Mouse (Mus musculus) 3T3-L1 (cell line): ENCODE data around the gene Phlpp1.

Source experiments
- DNase-seq: peaks from one replicate; pipeline ENCODE4 v3.0.0-alpha.2; 2015; ENCODE audit warnings: low read depth, low spot score

Gene Phlpp1

DNA sequence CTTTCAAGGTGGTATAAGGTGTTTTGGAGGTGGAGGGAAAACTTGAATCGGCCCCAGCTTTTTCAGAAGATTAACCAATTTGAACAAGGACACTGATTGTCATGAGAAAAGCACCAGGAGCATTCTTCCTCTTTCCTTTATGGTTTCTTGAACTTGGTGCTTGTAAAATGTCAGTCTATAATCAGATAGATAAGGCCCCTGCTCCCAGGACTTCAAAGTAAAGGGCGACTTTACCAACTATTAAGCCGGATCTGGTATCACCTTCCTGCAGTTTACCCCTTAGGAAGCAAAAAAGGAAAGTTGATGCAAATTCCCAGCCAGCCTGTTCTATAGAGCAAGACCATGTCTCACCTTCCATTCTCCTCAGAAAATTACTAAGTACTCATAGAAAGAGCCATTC, 21.9 kb downstream of the Phlpp1 start:
- DNase-seq = no peak

DNA sequence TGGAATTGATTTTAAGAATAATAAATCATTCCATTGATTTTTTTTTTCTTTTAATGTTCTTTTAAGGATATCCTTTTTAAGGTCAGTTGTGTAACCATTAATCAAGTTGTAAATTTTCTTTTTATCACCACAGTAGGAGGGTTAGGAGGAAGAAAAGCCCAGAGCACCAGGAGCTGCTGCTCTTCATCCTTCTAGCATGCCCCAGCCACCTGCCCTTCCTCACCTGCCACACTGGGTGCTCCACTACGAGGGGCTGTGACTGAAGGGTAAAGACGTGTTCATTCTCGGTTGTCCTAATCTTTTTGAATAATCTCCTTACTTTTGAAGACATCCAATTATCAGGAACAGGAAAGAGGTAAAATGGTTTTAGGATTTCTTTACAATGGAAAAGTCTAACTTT, 22.7 kb downstream of the Phlpp1 start:
- DNase-seq = no peak

- no peak for DNase-seq
These were observed 26.4 kb downstream of the Phlpp1 start for GRCm38 (mm10) chr1:106197991-106198390.

- no peak for DNase-seq
These were observed 27.6 kb downstream of the Phlpp1 start for GRCm38 (mm10) chr1:106199109-106199508.

DNA sequence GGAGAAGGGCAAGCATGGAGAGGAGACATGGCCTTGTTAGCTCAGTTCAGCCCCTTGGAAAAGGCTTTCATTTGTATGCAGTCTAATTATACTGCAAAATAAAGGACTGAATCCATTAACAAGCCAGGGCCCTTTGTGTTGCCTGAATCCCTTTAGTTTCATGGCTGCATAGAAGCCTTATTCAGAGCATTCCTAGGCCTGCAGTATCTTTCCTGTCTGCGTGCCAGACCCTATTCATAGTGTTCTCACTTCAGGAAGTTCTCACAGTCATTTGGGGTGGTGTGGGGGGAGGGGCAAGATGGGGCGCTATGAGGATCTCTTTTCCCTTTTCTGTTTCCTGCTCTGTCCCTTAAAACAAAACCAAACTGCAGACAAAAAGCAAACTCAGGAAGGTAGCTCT, 28.1 kb downstream of the Phlpp1 start:
- no peak for DNase-seq

DNA sequence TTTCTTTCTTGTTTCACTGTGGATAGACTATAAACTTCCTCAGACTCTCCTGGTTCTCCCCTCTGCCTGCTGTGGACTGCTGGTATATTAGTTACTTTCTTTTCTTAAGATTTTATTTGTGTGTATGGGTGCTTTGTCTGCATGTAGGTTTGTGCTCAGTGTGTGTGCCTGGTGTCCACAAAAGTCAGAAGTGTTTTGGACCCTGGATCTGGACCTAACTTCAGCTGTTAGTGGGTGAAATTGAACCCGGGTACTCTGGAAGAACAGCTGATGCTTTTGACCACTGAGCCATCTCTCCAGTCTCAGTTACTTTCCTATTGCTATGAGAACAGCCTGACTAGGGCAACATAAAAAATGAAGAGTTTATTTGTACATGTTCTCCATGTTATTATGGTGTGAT, 29.5 kb downstream of the Phlpp1 start:
- no peak for DNase-seq

GRCm38 (mm10) chr1:106201929-106202328, 30.4 kb downstream of the Phlpp1 start:
- DNase-seq = no peak

GRCm38 (mm10) chr1:106203942-106204341, 32.4 kb downstream of the Phlpp1 start:
- DNase-seq = no peak

- peak; percentile 49 for DNase-seq
These were observed 32.8 kb downstream of the Phlpp1 start for GRCm38 (mm10) chr1:106204350-106204749.

GRCm38 (mm10) chr1:106208581-106208980, 37.0 kb downstream of the Phlpp1 start:
- DNase-seq = no peak

DNA sequence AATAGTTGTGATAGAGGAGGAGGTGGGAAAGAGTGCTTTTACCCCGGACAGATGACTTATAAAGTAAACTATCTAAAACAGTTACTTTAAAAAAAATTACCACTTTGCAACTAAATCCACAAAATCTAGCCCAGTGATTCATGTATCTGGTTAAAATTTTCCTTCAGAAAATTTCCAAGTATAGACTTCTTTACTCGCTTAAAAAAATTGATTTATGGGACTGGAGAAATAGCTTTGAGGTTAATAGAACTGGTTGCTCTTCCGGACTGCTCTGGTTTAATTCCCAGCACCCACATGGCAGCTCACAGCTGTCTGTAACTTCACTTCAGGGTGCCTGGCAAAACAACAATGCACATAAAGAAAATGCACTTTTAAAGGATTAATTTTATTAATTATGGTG, 38.9 kb downstream of the Phlpp1 start:
- peak; percentile 57 for DNase-seq

DNA sequence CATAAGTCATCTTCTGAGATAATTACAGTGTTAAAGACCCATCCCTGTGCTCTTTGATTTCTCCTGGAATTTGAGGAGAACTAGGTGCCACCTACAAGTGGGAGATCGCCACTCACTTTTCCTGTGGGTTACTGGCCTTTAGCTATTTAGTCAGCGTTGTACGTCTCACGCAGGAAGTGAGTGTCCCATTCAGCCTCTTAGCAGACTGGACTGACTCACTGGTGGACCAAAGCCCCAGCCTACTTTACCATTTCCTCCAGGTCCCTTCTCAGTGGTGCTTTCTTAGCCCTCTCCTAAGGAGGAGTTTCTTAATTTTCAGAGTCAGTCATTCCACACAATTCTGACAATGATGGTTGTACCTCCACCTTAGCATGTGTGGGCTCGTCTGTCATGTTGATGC, 39.6 kb downstream of the Phlpp1 start:
- DNase-seq = peak; percentile 69

- no peak for DNase-seq
These were observed 48.9 kb downstream of the Phlpp1 start for GRCm38 (mm10) chr1:106220431-106220830.

GRCm38 (mm10) chr1:106221371-106221770, 49.8 kb downstream of the Phlpp1 start:
- no peak for DNase-seq

GRCm38 (mm10) chr1:106221964-106222363, 50.4 kb downstream of the Phlpp1 start:
- no peak for DNase-seq

DNA sequence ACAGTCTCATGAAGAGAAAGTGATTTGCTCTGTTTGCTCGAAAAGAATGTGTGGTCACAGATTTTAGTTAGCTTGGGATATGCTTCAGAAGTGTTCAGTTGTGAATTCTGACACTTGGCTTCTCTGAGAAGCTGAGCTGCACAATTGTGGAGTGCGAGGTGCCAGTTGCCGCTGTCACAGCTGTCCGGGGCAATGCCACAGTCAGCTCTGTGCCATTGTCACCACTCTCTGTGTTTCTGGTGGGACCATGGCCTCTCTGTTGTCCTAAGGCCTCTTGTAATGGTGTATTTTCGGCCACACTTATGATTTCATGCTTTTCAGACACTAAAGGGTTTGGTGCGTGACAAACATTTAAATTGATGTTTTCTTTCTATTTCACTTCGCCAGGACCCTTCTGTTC, 55.1 kb downstream of the Phlpp1 start:
- no peak for DNase-seq

DNA sequence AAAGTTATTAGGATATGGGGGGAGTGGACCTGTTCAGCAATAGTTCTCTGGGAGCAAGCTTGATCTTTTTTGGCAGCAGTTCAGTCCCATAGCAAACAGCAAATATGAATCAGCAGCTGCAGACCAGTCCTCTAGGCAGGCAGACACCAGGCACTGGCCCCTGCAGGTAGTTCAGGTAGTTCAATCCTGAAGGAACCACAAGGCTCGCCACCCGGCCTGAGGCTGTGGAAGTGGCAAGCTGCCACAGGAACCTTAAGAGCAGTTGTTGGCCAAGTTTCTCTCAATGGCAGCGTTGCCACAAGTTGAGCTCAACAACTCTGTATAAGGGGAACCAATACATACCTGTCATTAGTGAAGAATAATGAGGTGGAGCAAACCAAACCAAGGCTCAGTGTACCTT, 58.8 kb downstream of the Phlpp1 start:
- no peak for DNase-seq

DNA sequence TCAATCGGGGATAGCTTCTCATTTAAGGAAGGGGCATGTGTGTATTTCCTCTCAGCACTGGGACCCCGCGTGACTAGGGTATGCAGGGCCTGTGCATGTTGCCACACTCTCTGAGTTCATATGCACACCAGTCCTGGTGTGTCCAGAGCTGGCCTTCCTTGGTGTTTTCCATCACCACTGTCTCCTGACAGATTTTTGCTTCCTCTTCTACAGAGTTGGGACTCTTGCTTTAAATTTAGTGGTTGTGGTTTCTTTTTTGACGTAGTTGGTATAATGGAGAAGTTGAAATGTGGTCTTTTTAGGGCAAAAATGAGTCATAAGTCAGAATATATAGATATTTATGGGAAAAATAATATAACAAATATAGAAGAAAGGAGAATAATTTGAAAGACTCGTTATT, 59.8 kb downstream of the Phlpp1 start:
- DNase-seq = no peak

- DNase-seq = peak; percentile 48
These were observed 60.4 kb downstream of the Phlpp1 start for GRCm38 (mm10) chr1:106231805-106232459.

DNA sequence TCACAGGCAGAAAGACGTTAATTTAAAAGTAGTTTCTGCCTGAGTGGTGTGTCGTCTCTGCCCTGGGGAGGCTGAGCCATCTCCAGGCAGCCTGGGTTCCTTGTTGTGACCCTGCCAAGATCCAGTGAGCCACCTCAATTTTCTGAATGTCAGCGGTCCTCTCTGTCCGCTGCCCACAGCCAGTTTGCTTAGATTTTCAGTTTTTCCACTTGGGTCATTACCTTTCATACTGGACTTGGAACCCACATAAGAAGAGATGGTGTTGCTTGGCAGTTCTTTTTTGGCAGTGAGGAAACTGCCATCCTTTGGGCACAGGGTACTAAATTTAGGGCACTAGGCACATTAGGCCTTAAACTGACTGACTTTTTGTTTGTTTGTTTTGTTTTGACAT, 60.9 kb downstream of the Phlpp1 start:
- DNase-seq = no peak

GRCm38 (mm10) chr1:106236986-106237385, 65.4 kb downstream of the Phlpp1 start:
- DNase-seq = no peak

- DNase-seq = no peak
These were observed 68.6 kb downstream of the Phlpp1 start for GRCm38 (mm10) chr1:106240116-106240685.

DNA sequence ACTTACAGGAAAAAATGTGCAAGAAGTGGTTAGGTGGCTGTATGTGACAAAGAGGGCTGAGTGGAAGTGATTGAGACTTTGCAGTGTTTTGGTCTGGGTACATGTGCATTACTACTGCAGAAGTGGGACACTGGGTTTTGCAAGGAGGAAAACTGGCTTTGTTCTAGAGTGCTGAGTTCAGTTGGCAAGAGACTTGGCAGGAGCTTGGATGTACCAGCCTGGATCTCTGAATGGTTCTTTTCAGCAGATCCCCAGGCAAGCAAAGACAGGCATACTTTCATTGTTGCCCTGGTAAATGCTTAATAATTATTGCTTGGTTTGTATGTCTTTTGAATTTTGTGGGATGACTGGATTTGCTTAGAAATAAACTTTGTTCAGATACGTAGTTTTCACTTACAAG, 69.5 kb downstream of the Phlpp1 start:
- DNase-seq = no peak

- peak; percentile 96 for DNase-seq
These were observed 70.6 kb downstream of the Phlpp1 start for GRCm38 (mm10) chr1:106242129-106242528.
